Mouse (Mus musculus): ENCODE data around the gene Oosp1.

Gene Oosp1

DNA sequence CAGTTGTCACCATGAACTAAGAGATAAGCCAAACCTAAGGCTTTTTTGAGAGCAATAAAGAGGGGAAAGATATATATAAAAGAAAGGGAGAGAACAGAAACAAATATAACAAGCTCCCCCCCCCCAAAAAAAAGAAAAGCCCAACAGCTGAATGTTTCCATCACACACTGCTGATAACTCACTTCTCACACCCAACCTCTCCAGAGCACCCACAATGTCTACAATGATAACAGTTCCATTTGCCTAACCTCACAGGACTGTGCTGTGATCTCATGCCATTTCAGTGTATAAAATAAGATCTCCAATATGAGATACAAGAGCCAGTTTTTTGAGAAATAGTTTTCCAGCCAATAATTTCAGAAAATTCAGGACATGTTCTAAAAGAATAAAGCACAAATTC is 73.0 kb downstream of the Oosp1 start:
- no peak for DNase-seq (ENCODE audit: low read depth, low spot score)
